In the genomic region with DNA sequence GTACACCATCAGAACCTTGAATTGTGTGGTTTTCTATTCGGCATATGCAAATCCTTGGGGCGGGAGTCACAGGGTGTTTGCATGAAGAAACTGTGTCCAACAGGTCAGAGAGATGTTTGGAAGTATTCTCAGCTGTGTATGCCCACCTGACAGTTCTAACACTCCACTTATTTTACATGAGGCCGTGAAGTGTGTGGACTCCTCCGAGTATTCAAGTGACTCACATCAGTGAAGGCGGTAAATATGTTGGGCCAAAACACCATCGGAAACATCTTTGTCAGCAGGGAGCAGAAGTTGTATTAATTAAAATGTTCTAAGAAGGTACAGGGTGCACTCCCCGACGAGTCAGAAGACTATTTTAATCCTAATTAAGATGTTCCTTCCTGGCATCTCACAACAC, we compare ENCODE assay signal across 30 mouse cellular contexts.
"Had no signal": no experiment of that assay in that cellular context is flagged by ENCODE, and none has a peak within 500 bp of the region (broad histone marks: within the 10 kb centered on the region; RNA-seq: fewer than 3 reads in every experiment).

No protein-coding gene starts in this region.

- H3K4me3 ChIP-seq: limb, embryonic 10.5 days; limb, embryonic 12.5 days; limb, embryonic 13.5 days; limb, embryonic 15.5 days; liver, embryonic 12.5 days; liver, embryonic 13.5 days; liver, embryonic 15.5 days; lung, embryonic 15.5 days; megakaryocyte, embryonic 14.5 days; midbrain, embryonic 10.5 days; midbrain, embryonic 12.5 days; midbrain, embryonic 13.5 days; midbrain, embryonic 15.5 days; myocyte; neural tube, embryonic 12.5 days had no signal

- ATAC-seq: liver, embryonic 12.5 days; liver, postnatal 0 days; lung, postnatal 0 days; midbrain, embryonic 13.5 days; midbrain, embryonic 15.5 days; midbrain, embryonic 16.5 days had no signal

- H3K27ac ChIP-seq: limb, embryonic 10.5 days; limb, embryonic 12.5 days; limb, embryonic 13.5 days; limb, embryonic 15.5 days; liver, embryonic 12.5 days; liver, embryonic 13.5 days; liver, embryonic 14.5 days; liver, embryonic 15.5 days; lung, embryonic 15.5 days; macrophage; midbrain, embryonic 10.5 days; midbrain, embryonic 12.5 days; midbrain, embryonic 13.5 days; midbrain, embryonic 15.5 days; neural tube, embryonic 12.5 days had no signal

- DNase-seq: left cerebral cortex, postnatal 4 days; liver; liver, embryonic 13.5 days; liver, postnatal 0 days; lung, adult 18-20 months; lung, adult 2 months; lung, embryonic 14.5 days; lung, postnatal 10 days; lung, postnatal 14 days; lung, postnatal 36 days; lung, postnatal 4 days; midbrain, embryonic 14.5 days had no signal
